Mouse (Mus musculus) liver, adult 2 months (tissue): ENCODE data around the gene Aacs. TPM values are rescaled to one million over a fixed set of nuclear protein-coding genes. Genes with fewer than 3 reads are reported as not detected.

Experiments used
- DNase-seq: peaks from one replicate; pipeline ENCODE4 v3.0.0-alpha.2; 2011; ENCODE audit warnings: low read depth, low spot score; ENCODE audit errors: extremely low read depth
- H3K27ac ChIP-seq: fragments of 200-500 bp; replicated peaks from 2 replicates; pipeline ENCODE4 v1.5.1; 2012; ENCODE audit warnings: low read depth, mild to moderate bottlenecking, control low read depth, inconsistent platforms, low read length; ENCODE audit not compliant: insufficient read depth
- H3K27me3 ChIP-seq: fragments of 200-500 bp; 2 replicates; pipeline ENCODE4 v1.6.1; 2012; ENCODE audit warnings: mild to moderate bottlenecking, moderate library complexity, low read length, inconsistent platforms; ENCODE audit not compliant: control insufficient read depth, insufficient read depth
- H3K36me3 ChIP-seq: fragments of 200-500 bp; 2 replicates; pipeline ENCODE4 v1.6.1; 2012; ENCODE audit warnings: low read length, inconsistent platforms; ENCODE audit not compliant: control insufficient read depth, insufficient read depth
- H3K4me1 ChIP-seq: fragments of 200-500 bp; 2 replicates; pipeline ENCODE4 v1.6.1; 2011; ENCODE audit warnings: low read length; ENCODE audit not compliant: control insufficient read depth, insufficient read depth
- H3K4me3 ChIP-seq: fragments of 200-500 bp; 2 replicates; pipeline ENCODE4 v1.5.1; 2011; ENCODE audit warnings: low read depth, mild to moderate bottlenecking, control low read depth, low read length, moderate library complexity; ENCODE audit not compliant: insufficient read depth
- H3K79me2 ChIP-seq: fragments of 200-500 bp; 2 replicates; pipeline ENCODE4 v1.6.1; 2012; ENCODE audit warnings: inconsistent platforms, mild to moderate bottlenecking, low read length, moderate library complexity; ENCODE audit not compliant: control insufficient read depth, insufficient read depth
- H3K9ac ChIP-seq: fragments of 200-500 bp; 2 replicates; pipeline ENCODE4 v1.6.1; 2012; ENCODE audit warnings: low read depth, mild to moderate bottlenecking, control low read depth, inconsistent platforms, low read length
- CTCF ChIP-seq: fragments of 200-500 bp; IDR thresholded peaks from 2 replicates; pipeline ENCODE4 v1.5.1; 2011; ENCODE audit warnings: low read depth, low read length, control low read depth
- POLR2A ChIP-seq: fragments of 200-500 bp; IDR thresholded peaks from 2 replicates; pipeline ENCODE4 v1.6.1; 2011; ENCODE audit warnings: low read length, control low read depth; ENCODE audit not compliant: insufficient read depth; ENCODE audit errors: extremely low read depth
- WGBS: fragments of 180-500 bp; shearing (Covaris S2); methylation state at CpG from one replicate; pipeline ENCODE4 v1.1.7; 2018; 5-methylcytosine and 5-hydroxymethylcytosine counted together
- polyA plus RNA-seq: library from polyadenylated mRNA; depleted of rRNA; stranded (reverse); fragments of >200 nt; gene quantifications from 2 replicates; pipeline ENCODE4 v1.2.3, GENCODE M21; 2012
- total RNA-seq: library from RNA; depleted of rRNA; stranded (reverse); fragments of >200 nt; gene quantifications from 2 replicates; pipeline ENCODE4 v1.2.3, GENCODE M21; 2014

Aacs gene
- total and polyA plus RNA-seq, 2 experiments = 40.9 to 190 TPM

- peaks cover 39% of the 10 kb centered on the region for H3K36me3 ChIP-seq
- peak; percentile 67 for DNase-seq
- H3K9ac ChIP-seq = no peak overlapping the region
- TF ChIP-seq POLR2A (no peak), CTCF (no peak)
- WGBS = 83% methylated on average over 6 of the region's 6 CpGs
- H3K4me1 ChIP-seq = peaks cover 13% of the 10 kb centered on the region
- no peaks in the 10 kb centered on the region for H3K27me3 ChIP-seq
- no peak overlapping the region for H3K4me3 ChIP-seq
- no peak overlapping the region; the same call in 1 of the 2 replicates for H3K27ac ChIP-seq
- peaks cover 8% of the 10 kb centered on the region; the same call in 1 of the 2 replicates for H3K79me2 ChIP-seq
Observed at GRCm38 (mm10) chr5:125501505-125501904, 25.9 kb downstream of the Aacs start.

- Histone ChIP-seq H3K4me1 (peaks cover 13% of the 10 kb centered on the region), H3K36me3 (peaks cover 42% of the 10 kb centered on the region), H3K9ac (no peak overlapping the region), H3K27ac (no peak overlapping the region), H3K79me2 (peaks cover 8% of the 10 kb centered on the region; the same call in 1 of the 2 replicates), H3K27me3 (no peaks in the 10 kb centered on the region), H3K4me3 (no peak overlapping the region)
- 86% methylated on average over 3 of the region's 3 CpGs for WGBS
- DNase-seq = no peak
- TF ChIP-seq CTCF = no peak
- TF ChIP-seq POLR2A = no peak
Observed at GRCm38 (mm10) chr5:125502186-125502585, 26.6 kb downstream of the Aacs start.

GRCm38 (mm10) chr5:125503628-125504027, 28.0 kb downstream of the Aacs start:
- Histone ChIP-seq H3K4me3 (no peak overlapping the region), H3K27ac (no peak overlapping the region), H3K9ac (no peak overlapping the region), H3K27me3 (no peaks in the 10 kb centered on the region), H3K79me2 (peaks cover 8% of the 10 kb centered on the region; the same call in 1 of the 2 replicates), H3K36me3 (peaks cover 50% of the 10 kb centered on the region), H3K4me1 (peaks cover 5% of the 10 kb centered on the region; the same call in 1 of the 2 replicates)
- WGBS = 85% methylated on average over 6 of the region's 6 CpGs
- no peak for DNase-seq
- TF ChIP-seq POLR2A = no peak
- TF ChIP-seq CTCF = no peak

- H3K9ac ChIP-seq = no peak overlapping the region
- H3K79me2 ChIP-seq = peaks cover 2% of the 10 kb centered on the region; the same call in 1 of the 2 replicates
- no peak overlapping the region for H3K4me3 ChIP-seq
- no peak for TF ChIP-seq CTCF
- TF ChIP-seq POLR2A = no peak
- H3K36me3 ChIP-seq = peaks cover 50% of the 10 kb centered on the region
- 92% methylated on average over 11 of the region's 11 CpGs for WGBS
- no peaks in the 10 kb centered on the region for H3K27me3 ChIP-seq
- H3K4me1 ChIP-seq = peaks cover 2% of the 10 kb centered on the region; the same call in 1 of the 2 replicates
- DNase-seq = no peak
- no peak overlapping the region for H3K27ac ChIP-seq
Observed at GRCm38 (mm10) chr5:125504692-125505091, 29.1 kb downstream of the Aacs start.

- H3K36me3 ChIP-seq = peaks cover 53% of the 10 kb centered on the region
- H3K27me3 ChIP-seq = no peaks in the 10 kb centered on the region
- H3K79me2 ChIP-seq = no peaks in the 10 kb centered on the region
- H3K4me3 ChIP-seq = no peak overlapping the region
- no peak for DNase-seq
- H3K9ac ChIP-seq = no peak overlapping the region
- no peak overlapping the region for H3K27ac ChIP-seq
- TF ChIP-seq CTCF (no peak), POLR2A (no peak)
- 94% methylated on average over 15 of the region's 15 CpGs for WGBS
- H3K4me1 ChIP-seq = peaks cover 2% of the 10 kb centered on the region; the same call in 1 of the 2 replicates
Observed at GRCm38 (mm10) chr5:125505968-125506367, 30.4 kb downstream of the Aacs start.

- TF ChIP-seq CTCF = peak; percentile 55
- TF ChIP-seq POLR2A = no peak
- Histone ChIP-seq H3K27me3 (no peaks in the 10 kb centered on the region), H3K36me3 (peaks cover 58% of the 10 kb centered on the region), H3K4me1 (no peaks in the 10 kb centered on the region), H3K79me2 (no peaks in the 10 kb centered on the region), H3K9ac (no peak overlapping the region), H3K4me3 (no peak overlapping the region), H3K27ac (no peak overlapping the region)
- no peak for DNase-seq
- whole genome bisulfite sequencing = 92% methylated on average over 9 of the region's 9 CpGs
Observed at GRCm38 (mm10) chr5:125507582-125507981, 32.0 kb downstream of the Aacs start.
